Mouse (Mus musculus) embryonic facial prominence, embryonic 14.5 days (tissue): ENCODE results near the gene Ccdc116. TPM values are rescaled to one million over a fixed set of nuclear protein-coding genes. Genes with fewer than 3 reads are reported as not detected.

Source experiments
- ATAC-seq: fragments of 200-750 bp; cut with Nextera tagmentation; 2 replicates; pipeline ENCODE4 v1.8.0; 2017; ENCODE audit warnings: low read depth, moderate number of reproducible peaks, moderate TSS enrichment
- DNase-seq: peaks from one replicate; pipeline ENCODE4 v3.0.0-alpha.2; 2015; ENCODE audit warnings: low spot score
- H3K27ac ChIP-seq: fragments of 300-500 bp; sonication (generic); replicated peaks from 2 replicates; pipeline ENCODE4 v1.5.1; 2014; ENCODE audit warnings: low read depth, mild to moderate bottlenecking, low read length, moderate library complexity
- H3K27me3 ChIP-seq: fragments of 300-500 bp; sonication (generic); replicated peaks from 2 replicates; pipeline ENCODE4 v1.6.1; 2014; ENCODE audit warnings: low read length; ENCODE audit not compliant: control insufficient read depth, insufficient read depth
- H3K36me3 ChIP-seq: fragments of 300-500 bp; sonication (generic); 2 replicates; pipeline ENCODE4 v1.6.1; 2014; ENCODE audit warnings: low read length, mixed read lengths; ENCODE audit not compliant: control insufficient read depth, insufficient read depth
- H3K4me1 ChIP-seq: fragments of 300-500 bp; sonication (generic); 2 replicates; pipeline ENCODE4 v1.6.1; 2014; ENCODE audit warnings: antibody characterized with exemption, low read length; ENCODE audit not compliant: control insufficient read depth, insufficient read depth
- H3K4me2 ChIP-seq: fragments of 300-500 bp; sonication (generic); 2 replicates; pipeline ENCODE4 v1.6.1; 2014; ENCODE audit warnings: low read depth, mild to moderate bottlenecking, low read length, moderate library complexity, mixed read lengths
- H3K4me3 ChIP-seq: fragments of 300-500 bp; sonication (generic); 2 replicates; pipeline ENCODE4 v1.5.1; 2014; ENCODE audit warnings: low read depth, mild to moderate bottlenecking, low read length
- H3K9ac ChIP-seq: fragments of 300-500 bp; sonication (generic); 2 replicates; pipeline ENCODE4 v1.6.1; 2014; ENCODE audit warnings: low read depth, mild to moderate bottlenecking, low read length, moderate library complexity, mixed read lengths
- H3K9me3 ChIP-seq: fragments of 300-500 bp; sonication (generic); 2 replicates; pipeline ENCODE4 v1.6.1; 2016; ENCODE audit warnings: low read length; ENCODE audit not compliant: control insufficient read depth
- WGBS: fragments of 180-500 bp; shearing (Covaris S2); extraction: QIAGEN DNeasy Blood & Tissue Kit; methylation state at CpG from one replicate; pipeline ENCODE4 v1.1.7; 2014; 5-methylcytosine and 5-hydroxymethylcytosine counted together
- polyA plus RNA-seq: library from polyadenylated mRNA; unstranded; fragments of >200 nt; fragmentation: Nextera tagmentation; extraction: Ambion mirVana; gene quantifications from 2 replicates; pipeline ENCODE4 v1.2.1, GENCODE M21; 2014

The Ccdc116 gene
- polyA plus RNA-seq, 1 experiment from 2014 or later, result 0.60 TPM

- no peak within 1 kb of the TSS for H3K4me2 ChIP-seq
- 22% methylated on average over 7 of the region's 7 CpGs for WGBS
- no peak for ATAC-seq
- peak; percentile 31 for DNase-seq
- no peaks in the 10 kb centered on the region for H3K9me3 ChIP-seq
- H3K36me3 ChIP-seq, result no peaks in the 10 kb centered on the region
- no peak within 1 kb of the TSS for H3K27ac ChIP-seq
- no peak within 1 kb of the TSS for H3K4me3 ChIP-seq
- H3K9ac ChIP-seq, result no peak within 1 kb of the TSS
- peaks cover 4% of the 10 kb centered on the region; the same call in 1 of the 2 replicates for H3K27me3 ChIP-seq
- peaks cover 6% of the 10 kb centered on the region; the same call in 1 of the 2 replicates for H3K4me1 ChIP-seq
These were observed 2.7 kb downstream of the Ccdc116 start, which contains the start of gene Ydjc for GRCm38 (mm10) chr16:17144339-17144738. Ydjc (plus strand) TSS chr16:17144621.

- ATAC-seq, result no peak
- Histone ChIP-seq H3K4me3 (no peak overlapping the region), H3K27ac (no peak overlapping the region), H3K27me3 (no peaks in the 10 kb centered on the region), H3K4me2 (no peak overlapping the region), H3K9ac (no peak overlapping the region), H3K9me3 (no peaks in the 10 kb centered on the region), H3K4me1 (no peaks in the 10 kb centered on the region), H3K36me3 (no peaks in the 10 kb centered on the region)
- WGBS, result 78% methylated on average over 15 of the region's 15 CpGs
- DNase-seq, result no peak
These were observed 9.7 kb downstream of the Ccdc116 start for GRCm38 (mm10) chr16:17137355-17137754.

GRCm38 (mm10) chr16:17132906-17133200 is 14.2 kb downstream of the Ccdc116 start:
- peak overlapping the region; percentile 86 for H3K4me2 ChIP-seq
- H3K9me3 ChIP-seq, result no peaks in the 10 kb centered on the region
- no peaks in the 10 kb centered on the region for H3K36me3 ChIP-seq
- DNase-seq, result no peak
- ATAC-seq, result no peak
- H3K4me3 ChIP-seq, result peak overlapping the region; percentile 74
- no peaks in the 10 kb centered on the region for H3K27me3 ChIP-seq
- H3K9ac ChIP-seq, result peak overlapping the region; percentile 58
- no peaks in the 10 kb centered on the region for H3K4me1 ChIP-seq
- no peak overlapping the region; the same call in 1 of the 2 replicates for H3K27ac ChIP-seq
- WGBS, result 29% methylated on average over 7 of the region's 7 CpGs

GRCm38 (mm10) chr16:17132089-17132905 is 14.7 kb downstream of the Ccdc116 start, which contains the start of gene Sdf2l1:
Sdf2l1 (minus strand) TSS chr16:17132383.
- ATAC-seq (peak; percentile 99), DNase-seq (peak; percentile 98)
- WGBS, result under 1% methylated on average over 32 of the region's 47 CpGs
- Histone ChIP-seq H3K4me2 (peak within 1 kb of the TSS; percentile 86), H3K9me3 (no peaks in the 10 kb centered on the region), H3K27ac (peak within 1 kb of the TSS; percentile 60; the same call in 1 of the 2 replicates), H3K36me3 (no peaks in the 10 kb centered on the region), H3K9ac (peak within 1 kb of the TSS; percentile 73), H3K27me3 (no peaks in the 10 kb centered on the region), H3K4me1 (no peaks in the 10 kb centered on the region), H3K4me3 (peak within 1 kb of the TSS; percentile 74)

- Histone ChIP-seq H3K27ac (peak overlapping the region; percentile 60; the same call in 1 of the 2 replicates), H3K4me3 (peak overlapping the region; percentile 74), H3K4me2 (peak overlapping the region; percentile 86), H3K9me3 (no peaks in the 10 kb centered on the region), H3K4me1 (no peaks in the 10 kb centered on the region), H3K9ac (peak overlapping the region; percentile 73), H3K27me3 (no peaks in the 10 kb centered on the region), H3K36me3 (no peaks in the 10 kb centered on the region)
- ATAC-seq, result no peak
- WGBS, result 3% methylated on average over 40 of the region's 43 CpGs
- DNase-seq, result no peak
These were observed 15.6 kb downstream of the Ccdc116 start for GRCm38 (mm10) chr16:17131191-17132088.

GRCm38 (mm10) chr16:17127292-17127691 is 19.7 kb downstream of the Ccdc116 start:
- WGBS, result 93% methylated on average over 1 of the region's 1 CpGs
- Histone ChIP-seq H3K27me3 (no peaks in the 10 kb centered on the region), H3K4me2 (no peak overlapping the region), H3K36me3 (peaks cover 6% of the 10 kb centered on the region; the same call in 1 of the 2 replicates), H3K27ac (no peak overlapping the region), H3K9ac (no peak overlapping the region), H3K4me3 (no peak overlapping the region), H3K4me1 (peaks cover 11% of the 10 kb centered on the region), H3K9me3 (no peaks in the 10 kb centered on the region)
- peak; percentile 42 for DNase-seq
- no peak for ATAC-seq

- peak within 1 kb of the TSS; percentile 54 for H3K9ac ChIP-seq
- peaks cover 11% of the 10 kb centered on the region for H3K4me1 ChIP-seq
- DNase-seq, result peak; percentile 96
- peaks cover 6% of the 10 kb centered on the region; the same call in 1 of the 2 replicates for H3K36me3 ChIP-seq
- WGBS, result 0% methylated on average over 25 of the region's 25 CpGs
- H3K4me3 ChIP-seq, result peak within 1 kb of the TSS; percentile 49
- no peaks in the 10 kb centered on the region for H3K9me3 ChIP-seq
- H3K27ac ChIP-seq, result peak within 1 kb of the TSS; percentile 76
- no peaks in the 10 kb centered on the region for H3K27me3 ChIP-seq
- peak within 1 kb of the TSS; percentile 62 for H3K4me2 ChIP-seq
- ATAC-seq, result peak; percentile 94
These were observed 22.0 kb downstream of the Ccdc116 start, which contains the start of gene 2610318N02Rik for GRCm38 (mm10) chr16:17124871-17125520. 2610318N02Rik (minus strand) TSS chr16:17125167.
